Mouse (Mus musculus): Measurements from ENCODE around the gene Nrxn1. TPM values are rescaled to one million over a fixed set of nuclear protein-coding genes. Genes with fewer than 3 reads are reported as not detected.

The Nrxn1 gene
- polyA plus RNA-seq, 1 experiment from 2014 or later = 7.1 TPM

DNA sequence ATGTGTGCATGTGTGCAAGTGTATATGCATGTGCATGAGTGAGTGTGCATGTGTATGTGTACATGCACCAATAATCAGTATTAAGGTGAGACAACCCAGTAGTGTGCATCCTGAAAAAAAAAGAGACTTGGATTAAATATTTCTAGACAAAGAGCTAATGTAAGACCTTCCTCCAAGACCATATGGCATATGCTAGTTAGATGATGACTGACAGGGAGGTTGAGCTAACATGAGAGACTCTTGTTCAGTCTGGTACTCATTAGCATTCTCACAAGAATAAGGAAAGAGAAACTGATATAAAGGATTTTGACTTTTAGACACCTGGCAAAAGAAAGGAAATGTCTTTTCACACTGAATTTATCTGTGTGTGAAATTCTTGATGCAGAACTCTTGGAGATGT, 408.7 kb downstream of the Nrxn1 start:
- no peaks in the 10 kb centered on the region for H3K4me1 ChIP-seq
- no peak overlapping the region for H3K27ac ChIP-seq
- H3K9ac ChIP-seq = no peak overlapping the region
- no peaks in the 10 kb centered on the region for H3K27me3 ChIP-seq (replicated peaks)
- no peaks in the 10 kb centered on the region for H3K9me3 ChIP-seq
- no peak overlapping the region for H3K4me2 ChIP-seq
- H3K36me3 ChIP-seq = no peaks in the 10 kb centered on the region
- H3K4me3 ChIP-seq (replicated peaks) = no peak overlapping the region
- no peak for ATAC-seq (ENCODE audit: insufficient read depth, low FRiP score, low read depth)

DNA sequence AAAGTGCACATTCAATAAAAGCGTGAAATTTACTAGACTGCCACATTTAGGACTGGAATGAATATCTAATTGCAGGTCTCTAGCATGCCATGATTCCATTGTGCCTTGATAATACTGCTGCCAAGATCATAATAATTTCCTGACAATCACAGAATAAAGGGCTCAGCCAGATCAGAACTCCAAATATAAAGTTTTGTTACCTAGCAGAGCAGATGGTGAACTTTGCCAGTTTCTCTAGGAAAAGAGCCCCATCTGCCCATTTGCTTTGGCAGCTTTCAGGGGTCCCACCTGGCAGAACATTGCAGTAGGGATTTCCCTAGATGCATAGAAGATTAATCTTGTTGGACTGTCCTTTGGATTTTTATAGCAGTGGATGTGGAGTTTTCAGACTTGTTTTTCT, 411.9 kb downstream of the Nrxn1 start:
- 76% methylated on average over 1 of the region's 1 CpGs for WGBS
- no peak overlapping the region for H3K27ac ChIP-seq
- no peak for ATAC-seq (ENCODE audit: insufficient read depth, low FRiP score, low read depth)

DNA sequence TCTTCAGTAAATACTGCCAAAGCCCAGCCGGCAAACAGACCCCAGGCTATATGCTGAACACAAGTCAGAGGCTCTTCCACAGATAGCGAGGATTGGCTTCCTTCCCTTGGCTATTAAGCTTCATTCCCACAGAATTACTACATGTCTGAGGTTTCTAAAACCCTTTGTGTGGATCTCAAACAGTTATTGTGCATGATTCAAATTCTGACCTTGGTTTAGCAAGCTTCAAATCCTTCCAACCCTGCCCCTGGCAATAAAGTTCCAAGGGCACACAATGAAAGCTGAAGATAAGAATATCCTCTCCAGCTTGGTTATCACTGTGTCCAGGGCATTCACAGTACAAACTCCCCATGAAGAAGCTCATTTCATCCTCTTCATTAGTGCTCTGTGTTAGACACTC, 416.2 kb downstream of the Nrxn1 start:
- H3K9me3 ChIP-seq = no peaks in the 10 kb centered on the region
- H3K4me2 ChIP-seq = no peak overlapping the region
- no peaks in the 10 kb centered on the region for H3K4me1 ChIP-seq
- no peak for ATAC-seq (ENCODE audit: insufficient read depth, low FRiP score, low read depth)
- no peak overlapping the region for H3K9ac ChIP-seq
- H3K27me3 ChIP-seq (replicated peaks) = no peaks in the 10 kb centered on the region
- H3K27ac ChIP-seq = no peak overlapping the region
- H3K36me3 ChIP-seq = no peaks in the 10 kb centered on the region
- H3K4me3 ChIP-seq (replicated peaks) = no peak overlapping the region
- WGBS = 55% methylated on average over 2 of the region's 2 CpGs

More for the DNA sequence above, 411.9 kb downstream of the Nrxn1 start:
- Histone ChIP-seq H3K4me1 (no peaks in the 10 kb centered on the region), H3K36me3 (no peaks in the 10 kb centered on the region), H3K9ac (no peak overlapping the region), H3K4me3 (replicated peaks) (no peak overlapping the region), H3K27me3 (replicated peaks) (no peaks in the 10 kb centered on the region), H3K4me2 (no peak overlapping the region), H3K9me3 (no peaks in the 10 kb centered on the region)

DNA sequence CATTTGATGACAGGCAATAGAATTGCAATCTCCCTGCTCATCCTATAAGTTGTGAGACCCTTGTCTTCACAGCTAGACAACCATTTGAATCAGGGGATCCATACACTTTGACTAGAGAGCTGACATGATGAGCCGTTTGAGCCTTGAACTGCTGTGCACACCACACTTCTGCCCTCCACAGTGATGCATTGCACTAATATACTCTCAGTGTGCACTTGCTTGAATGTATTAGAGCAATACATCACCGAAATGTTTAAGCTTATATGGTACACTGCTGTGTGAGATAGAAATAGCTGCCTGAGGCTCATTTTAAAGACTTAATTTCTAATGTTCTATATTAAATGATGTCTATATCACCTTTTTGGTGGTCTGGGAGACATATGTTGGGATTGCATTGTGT, 430.6 kb downstream of the Nrxn1 start:
- Histone ChIP-seq H3K4me1 (no peaks in the 10 kb centered on the region), H3K36me3 (no peaks in the 10 kb centered on the region), H3K27ac (no peak overlapping the region), H3K4me2 (no peak overlapping the region), H3K9me3 (no peaks in the 10 kb centered on the region), H3K9ac (no peak overlapping the region), H3K4me3 (replicated peaks) (no peak overlapping the region), H3K27me3 (replicated peaks) (no peaks in the 10 kb centered on the region)
- no peak for ATAC-seq (ENCODE audit: insufficient read depth, low FRiP score, low read depth)
- WGBS = 81% methylated on average over 2 of the region's 2 CpGs

DNA sequence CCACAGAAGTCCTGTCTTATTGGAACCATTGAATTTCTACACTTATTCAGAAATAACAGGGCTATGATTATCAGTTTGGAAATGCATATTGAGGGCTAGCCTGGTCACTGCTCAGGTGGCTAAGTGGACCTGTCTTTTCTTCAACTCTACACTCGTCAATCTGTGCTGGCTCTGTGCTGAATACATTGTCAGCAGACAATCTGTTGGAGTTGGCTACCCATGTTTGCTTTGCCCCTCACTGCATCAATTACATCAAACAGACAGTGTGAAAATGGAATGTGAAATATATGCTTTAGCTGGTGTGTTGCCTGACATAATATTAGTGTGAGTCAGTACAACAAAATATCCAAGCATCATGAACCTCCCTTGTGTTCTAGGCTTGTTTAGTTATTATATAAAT, 438.4 kb downstream of the Nrxn1 start:
- no peaks in the 10 kb centered on the region for H3K27me3 ChIP-seq (replicated peaks)
- H3K4me2 ChIP-seq = no peak overlapping the region
- H3K9ac ChIP-seq = no peak overlapping the region
- no peak overlapping the region for H3K27ac ChIP-seq
- H3K36me3 ChIP-seq = no peaks in the 10 kb centered on the region
- WGBS = 63% methylated on average over 1 of the region's 1 CpGs
- H3K4me1 ChIP-seq = no peaks in the 10 kb centered on the region
- no peak overlapping the region for H3K4me3 ChIP-seq (replicated peaks)
- H3K9me3 ChIP-seq = no peaks in the 10 kb centered on the region
- ATAC-seq (ENCODE audit: insufficient read depth, low FRiP score, low read depth) = no peak

DNA sequence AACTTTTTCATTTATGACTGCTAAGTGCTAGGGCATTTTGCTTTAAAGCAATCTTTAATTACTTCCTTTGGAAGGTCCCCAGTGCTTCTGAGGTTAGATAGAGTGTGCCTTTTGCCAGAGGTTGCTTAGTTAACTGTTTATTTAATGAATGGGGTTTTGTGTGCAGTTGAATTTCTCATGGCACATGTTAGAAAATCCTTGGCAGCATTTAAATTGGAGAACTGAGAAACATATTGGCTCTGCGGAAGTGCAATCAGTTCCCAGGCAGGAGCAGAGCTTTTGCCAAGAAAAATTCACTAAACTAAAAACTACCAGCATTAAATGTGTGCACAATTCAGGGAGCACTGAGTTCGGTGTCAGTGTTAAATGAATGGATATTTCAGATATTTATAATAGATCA, 439.5 kb downstream of the Nrxn1 start:
- Histone ChIP-seq H3K4me2 (no peak overlapping the region), H3K4me1 (no peaks in the 10 kb centered on the region), H3K27me3 (replicated peaks) (no peaks in the 10 kb centered on the region), H3K4me3 (replicated peaks) (no peak overlapping the region), H3K36me3 (no peaks in the 10 kb centered on the region), H3K9ac (no peak overlapping the region), H3K27ac (no peak overlapping the region), H3K9me3 (no peaks in the 10 kb centered on the region)
- ATAC-seq (ENCODE audit: insufficient read depth, low FRiP score, low read depth) = no peak
- 52% methylated on average over 2 of the region's 2 CpGs for WGBS

DNA sequence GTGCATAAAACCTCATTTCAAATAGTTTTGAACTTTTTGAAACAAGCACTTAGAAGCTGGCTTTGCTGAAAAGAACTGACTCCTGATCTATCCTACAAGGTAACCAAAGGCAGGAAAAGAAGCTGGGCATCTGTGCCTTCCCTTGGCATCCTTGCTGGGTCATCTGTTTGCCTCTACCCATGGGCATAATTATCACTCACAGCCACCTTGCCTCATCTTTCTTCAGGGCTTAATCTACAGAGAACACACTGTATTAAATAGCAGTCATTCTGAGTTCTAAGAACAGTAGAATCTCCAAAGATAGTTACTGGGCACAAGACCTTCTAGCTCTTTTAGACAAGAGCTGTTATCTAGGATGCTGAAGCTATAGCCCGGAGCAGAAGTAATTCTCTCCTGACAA, 442.6 kb downstream of the Nrxn1 start:
- WGBS = 48% methylated on average over 1 of the region's 1 CpGs

DNA sequence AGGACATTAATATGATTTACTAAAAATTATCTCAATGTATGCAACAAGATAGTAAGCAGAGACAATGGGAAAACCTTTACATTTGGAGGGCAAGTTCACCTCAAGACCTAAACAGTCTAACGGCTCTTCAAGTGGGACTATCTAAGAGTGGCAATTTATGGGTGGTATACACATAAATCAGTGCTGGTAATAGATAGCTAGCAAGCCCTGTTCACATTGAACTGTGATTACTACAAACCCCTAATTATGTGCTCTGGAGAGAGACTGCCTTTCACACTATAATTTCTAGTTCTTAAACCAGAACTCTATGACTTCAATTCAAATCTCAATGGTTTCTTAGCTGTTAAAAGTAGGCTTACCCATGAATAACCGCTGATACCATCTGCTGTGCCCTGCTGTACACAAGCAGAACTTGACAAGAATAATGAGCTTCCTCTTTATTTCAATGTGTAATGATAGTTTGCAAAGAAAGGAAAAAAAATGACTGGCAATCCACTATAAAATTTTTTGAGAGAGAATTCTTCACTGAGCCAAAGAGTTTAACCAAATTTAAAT, 453.8 kb downstream of the Nrxn1 start:
- Histone ChIP-seq H3K4me1 (no peaks in the 10 kb centered on the region), H3K4me3 (replicated peaks) (no peak overlapping the region), H3K27me3 (replicated peaks) (no peaks in the 10 kb centered on the region), H3K4me2 (no peak overlapping the region), H3K36me3 (no peaks in the 10 kb centered on the region), H3K9ac (no peak overlapping the region), H3K27ac (no peak overlapping the region), H3K9me3 (no peaks in the 10 kb centered on the region)
- ATAC-seq (ENCODE audit: insufficient read depth, low FRiP score, low read depth) = no peak
- 61% methylated on average over 2 of the region's 2 CpGs for WGBS

More for the DNA sequence above, 442.6 kb downstream of the Nrxn1 start:
- ATAC-seq (ENCODE audit: insufficient read depth, low FRiP score, low read depth) = no peak
- no peaks in the 10 kb centered on the region for H3K27me3 ChIP-seq (replicated peaks)
- no peaks in the 10 kb centered on the region for H3K9me3 ChIP-seq
- no peaks in the 10 kb centered on the region for H3K4me1 ChIP-seq
- H3K9ac ChIP-seq = no peak overlapping the region
- H3K27ac ChIP-seq = no peak overlapping the region
- no peak overlapping the region for H3K4me3 ChIP-seq (replicated peaks)
- no peaks in the 10 kb centered on the region for H3K36me3 ChIP-seq
- no peak overlapping the region for H3K4me2 ChIP-seq

DNA sequence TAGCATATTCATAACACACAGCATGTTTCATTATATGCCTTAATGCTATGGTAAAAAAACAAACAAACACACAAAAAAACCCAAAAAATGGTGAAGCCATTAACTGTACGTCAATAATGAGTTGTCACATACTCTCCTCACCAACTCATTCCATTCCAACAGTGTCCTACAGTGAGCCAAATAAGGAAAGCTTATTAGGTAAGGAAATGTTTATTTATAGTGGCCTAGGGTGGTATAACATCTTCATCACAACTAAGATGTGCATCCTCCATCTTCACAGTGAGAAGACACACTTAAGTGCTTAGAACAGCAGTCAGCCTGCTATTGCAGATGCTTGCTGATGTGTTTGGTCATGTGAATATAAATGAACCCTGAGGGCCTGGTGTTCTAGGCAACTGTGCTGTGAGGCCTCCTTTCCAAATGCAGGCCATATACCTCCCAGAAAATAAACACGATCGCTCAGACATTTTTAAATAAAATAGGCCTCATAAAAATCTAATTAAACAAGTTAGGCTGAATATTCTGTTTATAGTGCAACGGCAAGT, 454.6 kb downstream of the Nrxn1 start:
- Histone ChIP-seq H3K4me2 (no peak overlapping the region), H3K4me3 (replicated peaks) (no peak overlapping the region), H3K9me3 (no peaks in the 10 kb centered on the region), H3K4me1 (no peaks in the 10 kb centered on the region), H3K27ac (no peak overlapping the region), H3K36me3 (no peaks in the 10 kb centered on the region), H3K9ac (no peak overlapping the region), H3K27me3 (replicated peaks) (no peaks in the 10 kb centered on the region)
- ATAC-seq (ENCODE audit: insufficient read depth, low FRiP score, low read depth) = no peak
- 71% methylated on average over 4 of the region's 4 CpGs for WGBS

DNA sequence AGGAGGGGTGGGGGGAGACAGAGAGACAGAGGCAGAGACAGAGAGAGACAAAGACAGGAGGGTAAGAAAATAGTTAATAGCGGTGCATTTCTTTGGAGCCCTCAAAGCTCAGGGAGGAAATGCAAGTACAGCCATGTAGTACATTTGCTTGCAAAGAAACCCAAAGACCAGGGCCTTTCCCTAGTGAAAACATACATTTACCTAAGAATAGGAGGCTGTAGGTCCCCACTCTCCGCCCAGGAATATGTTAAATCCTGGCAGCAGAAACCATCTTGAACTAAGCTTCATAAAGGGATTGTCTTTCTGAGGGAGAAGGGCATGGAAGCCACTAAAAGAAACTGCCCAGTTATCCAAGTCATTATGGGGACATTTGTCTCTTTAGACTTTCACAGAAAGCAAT, 461.5 kb downstream of the Nrxn1 start:
- no peaks in the 10 kb centered on the region for H3K36me3 ChIP-seq
- H3K4me3 ChIP-seq (replicated peaks) = no peak overlapping the region
- no peaks in the 10 kb centered on the region for H3K4me1 ChIP-seq
- no peaks in the 10 kb centered on the region for H3K27me3 ChIP-seq (replicated peaks)
- ATAC-seq (ENCODE audit: insufficient read depth, low FRiP score, low read depth) = no peak
- H3K9ac ChIP-seq = no peak overlapping the region
- H3K27ac ChIP-seq = no peak overlapping the region
- no peaks in the 10 kb centered on the region for H3K9me3 ChIP-seq
- 65% methylated on average over 2 of the region's 2 CpGs for WGBS
- no peak overlapping the region for H3K4me2 ChIP-seq

DNA sequence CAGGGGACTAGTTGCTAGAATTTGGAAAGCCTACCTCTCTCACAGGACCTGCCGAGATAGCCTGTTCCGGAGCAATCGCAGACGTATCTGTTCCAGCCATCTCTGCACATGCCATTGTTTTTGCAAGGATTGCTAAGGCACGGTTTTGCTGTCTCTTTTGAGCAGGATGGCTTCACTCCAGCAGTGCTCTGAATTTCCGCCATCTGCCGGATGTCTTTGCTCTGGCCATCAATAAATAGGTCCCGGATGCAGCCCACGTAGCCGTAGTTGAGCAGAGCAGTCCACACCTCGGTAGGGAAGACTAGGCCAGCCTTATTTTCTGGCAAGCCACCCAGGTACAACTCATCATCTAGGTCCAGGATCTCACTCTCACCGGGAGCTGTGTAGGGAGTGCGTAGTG, 463.0 kb downstream of the Nrxn1 start:
- no peak; the same call in 1 of the 2 replicates for ATAC-seq (ENCODE audit: insufficient read depth, low FRiP score, low read depth)
- 65% methylated on average over 13 of the region's 13 CpGs for WGBS

DNA sequence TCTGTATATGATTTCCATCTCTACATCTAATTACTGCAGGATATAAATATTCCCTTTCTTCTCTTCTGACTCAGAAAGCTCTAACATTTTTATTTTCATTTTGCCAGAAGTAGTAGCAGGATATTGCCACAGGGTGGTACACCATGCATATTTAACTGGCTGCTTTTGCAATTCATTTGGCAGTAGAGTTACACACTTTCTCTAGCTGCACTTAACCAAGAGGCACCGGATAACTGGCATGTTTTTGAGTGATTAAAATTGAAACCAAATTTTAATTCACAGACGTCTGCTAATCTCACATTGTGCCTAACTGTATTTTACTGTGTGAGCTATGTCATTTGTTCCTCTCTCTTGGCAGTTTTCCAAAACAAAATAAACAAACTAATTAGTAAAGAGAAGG, 464.4 kb downstream of the Nrxn1 start:
- Histone ChIP-seq H3K36me3 (no peaks in the 10 kb centered on the region), H3K27ac (no peak overlapping the region), H3K4me2 (no peak overlapping the region), H3K9me3 (no peaks in the 10 kb centered on the region), H3K9ac (no peak overlapping the region), H3K4me3 (replicated peaks) (no peak overlapping the region), H3K4me1 (no peaks in the 10 kb centered on the region), H3K27me3 (replicated peaks) (no peaks in the 10 kb centered on the region)
- WGBS = 20% methylated on average over 2 of the region's 2 CpGs
- no peak for ATAC-seq (ENCODE audit: insufficient read depth, low FRiP score, low read depth)

More for the DNA sequence above, 463.0 kb downstream of the Nrxn1 start:
- H3K9ac ChIP-seq = no peak overlapping the region
- H3K27ac ChIP-seq = no peak overlapping the region
- no peaks in the 10 kb centered on the region for H3K4me1 ChIP-seq
- no peaks in the 10 kb centered on the region for H3K36me3 ChIP-seq
- no peak overlapping the region for H3K4me2 ChIP-seq
- no peaks in the 10 kb centered on the region for H3K27me3 ChIP-seq (replicated peaks)
- no peak overlapping the region for H3K4me3 ChIP-seq (replicated peaks)
- H3K9me3 ChIP-seq = no peaks in the 10 kb centered on the region

DNA sequence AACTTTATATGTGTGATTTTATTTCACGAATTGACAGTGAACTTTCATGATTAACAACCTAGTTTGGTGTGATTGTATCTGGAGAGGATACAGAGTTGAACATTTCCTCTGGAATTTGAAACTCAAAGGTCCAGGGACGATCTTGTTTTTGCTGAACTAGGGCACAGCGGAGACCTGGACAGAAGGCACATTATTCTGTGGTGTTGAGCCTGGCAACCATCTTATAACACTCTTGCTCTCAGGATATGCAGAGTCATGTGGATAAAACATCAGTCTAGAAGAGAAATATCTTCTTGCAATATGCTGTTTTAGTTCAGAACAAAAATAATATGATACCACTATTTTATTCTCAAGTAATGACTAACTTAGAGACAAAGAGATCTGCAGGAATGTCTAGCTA, 464.9 kb downstream of the Nrxn1 start:
- WGBS = 69% methylated on average over 3 of the region's 3 CpGs
- no peak overlapping the region for H3K9ac ChIP-seq
- no peak overlapping the region for H3K27ac ChIP-seq
- no peak overlapping the region for H3K4me2 ChIP-seq
- no peaks in the 10 kb centered on the region for H3K36me3 ChIP-seq
- no peaks in the 10 kb centered on the region for H3K4me1 ChIP-seq
- H3K4me3 ChIP-seq (replicated peaks) = no peak overlapping the region
- ATAC-seq (ENCODE audit: insufficient read depth, low FRiP score, low read depth) = no peak
- H3K27me3 ChIP-seq (replicated peaks) = no peaks in the 10 kb centered on the region
- no peaks in the 10 kb centered on the region for H3K9me3 ChIP-seq

Data from stomach, embryonic 15.5 days (tissue).